Comparison of ENCODE assay signal across 14 mouse cellular contexts in the genomic region with DNA sequence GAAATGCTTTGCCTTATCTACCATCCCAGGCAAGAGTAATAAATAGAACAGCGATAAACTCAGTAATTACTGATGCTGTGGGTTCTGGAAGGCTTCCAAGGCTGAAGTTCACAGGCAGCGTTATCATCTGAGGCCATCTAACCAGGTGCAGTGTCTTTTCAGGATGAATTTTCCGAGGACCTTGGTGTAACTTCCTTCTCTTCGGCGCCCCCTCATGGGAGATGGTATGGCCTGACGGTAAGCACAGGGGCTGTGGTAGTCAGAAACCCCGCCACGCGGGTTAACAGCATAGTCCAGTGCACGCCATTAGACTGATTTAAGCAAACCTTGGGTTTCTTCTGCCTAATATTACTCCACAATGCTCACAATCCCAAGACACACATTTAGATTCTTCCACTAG.
A peak's percentile ranks its signal among the peaks of the same experiment; 100 is the strongest.
DNase-seq lines count a peak whose midpoint lies in the region; ATAC-seq lines count a peak whose summit lies in the region.
"Had no signal": no experiment of that assay in that cellular context is flagged by ENCODE, and none has a peak within 500 bp of the region (broad histone marks: within the 10 kb centered on the region; RNA-seq: fewer than 3 reads in every experiment).

No protein-coding gene starts in this region.

- H3K4me1 ChIP-seq in kidney, embryonic 15.5 days, result no peaks in the 10 kb centered on the region
- H3K4me1 ChIP-seq in liver, embryonic 11.5 days (replicated peaks; ENCODE audit: control insufficient read depth, insufficient read depth, low read length), result no peaks in the 10 kb centered on the region
- H3K4me1 ChIP-seq: hindbrain, embryonic 15.5 days; neural tube, embryonic 12.5 days had no signal

- H3K27me3 ChIP-seq in kidney, embryonic 15.5 days, result no peaks in the 10 kb centered on the region
- no peaks in the 10 kb centered on the region for H3K27me3 ChIP-seq in liver, embryonic 11.5 days (replicated peaks; ENCODE audit: control insufficient read depth, insufficient read depth, low read length)
- H3K27me3 ChIP-seq: hindbrain, embryonic 15.5 days; neural tube, embryonic 12.5 days had no signal

- no peaks in the 10 kb centered on the region for H3K36me3 ChIP-seq in kidney, embryonic 15.5 days
- H3K36me3 ChIP-seq in liver, embryonic 11.5 days (ENCODE audit: control insufficient read depth, insufficient read depth, low read length), result no peaks in the 10 kb centered on the region
- H3K36me3 ChIP-seq: G1E; hindbrain, embryonic 15.5 days; neural tube, embryonic 12.5 days had no signal

- 69% methylated on average over 10 of the region's 10 CpGs for WGBS in kidney, embryonic 15.5 days
- 58% methylated on average over 10 of the region's 10 CpGs for WGBS in liver, embryonic 11.5 days

- ATAC-seq in kidney, embryonic 15.5 days (replicated peaks; ENCODE audit: low FRiP score), result no peak
- ATAC-seq in liver, embryonic 11.5 days (replicated peaks; ENCODE audit: low FRiP score), result no peak
- ATAC-seq in granulocyte monocyte progenitor cell, adult 5-6 weeks (replicated peaks; ENCODE audit: poor library complexity, severe bottlenecking), result no peak
- ATAC-seq: lung, postnatal 0 days had no signal

- H3K27ac ChIP-seq in kidney, embryonic 15.5 days, result no peak overlapping the region
- H3K27ac ChIP-seq in liver, embryonic 11.5 days (ENCODE audit: low read depth, low read length), result no peak overlapping the region
- H3K27ac ChIP-seq: hindbrain, embryonic 15.5 days; neural tube, embryonic 12.5 days had no signal

- DNase-seq in adrenal gland, postnatal 10 days, result peak; percentile 6
- DNase-seq in adrenal gland, adult (ENCODE audit: inconsistent age in 2 of 2, low spot score in 1 of 2), result no peak
- DNase-seq in kidney, postnatal 10 days, result peak; percentile 9
- peak; percentile 8 for DNase-seq in urinary bladder, postnatal 14 days (ENCODE audit: low spot score)
- DNase-seq in urinary bladder, postnatal 36 days (ENCODE audit: low spot score in 2 of 2), result no peak
- no peak for DNase-seq in liver, embryonic 11.5 days (ENCODE audit: low spot score)
- DNase-seq: kidney, postnatal 25 days had no signal

- H3K9me3 ChIP-seq in kidney, embryonic 15.5 days (replicated peaks), result no peaks in the 10 kb centered on the region
- H3K9me3 ChIP-seq in liver, embryonic 11.5 days (ENCODE audit: control insufficient read depth, low read length), result no peaks in the 10 kb centered on the region
- H3K9me3 ChIP-seq: hindbrain, embryonic 15.5 days; neural tube, embryonic 12.5 days had no signal

- no peak overlapping the region for H3K4me3 ChIP-seq in kidney, embryonic 15.5 days (replicated peaks)
- H3K4me3 ChIP-seq in liver, embryonic 11.5 days (ENCODE audit: low read depth, low read length), result no peak overlapping the region
- H3K4me3 ChIP-seq: hindbrain, embryonic 15.5 days; neural tube, embryonic 12.5 days had no signal

- H3K9ac ChIP-seq in kidney, embryonic 15.5 days, result no peak overlapping the region
- no peak overlapping the region for H3K9ac ChIP-seq in liver, embryonic 11.5 days (ENCODE audit: low read depth, low read length)
- H3K9ac ChIP-seq: hindbrain, embryonic 15.5 days; neural tube, embryonic 12.5 days had no signal

- H3K4me2 ChIP-seq in kidney, embryonic 15.5 days, result no peak overlapping the region
- no peak overlapping the region for H3K4me2 ChIP-seq in liver, embryonic 11.5 days
- H3K4me2 ChIP-seq: hindbrain, embryonic 15.5 days; midbrain, embryonic 11.5 days; neural tube, embryonic 12.5 days had no signal

Comparison
In these comparisons a context has a peak if more than half of its experiments do, and no peak if none do; other contexts are left out.
1. DNase-seq: peak in adrenal gland, postnatal 10 days (single experiment), kidney, postnatal 10 days (single experiment) and urinary bladder, postnatal 14 days (single experiment); none in adrenal gland, adult (0 of 2), urinary bladder, postnatal 36 days (0 of 2) and liver, embryonic 11.5 days (single experiment).